Mouse (Mus musculus) layer of hippocampus, adult 2 months (tissue): ENCODE results near the gene Kdsr. TPM values are rescaled to one million over a fixed set of nuclear protein-coding genes. Genes with fewer than 3 reads are reported as not detected.

Experiments
- DNase-seq, 2 experiments: peaks; one replicate each; pipeline ENCODE4 v3.0.0; 2022; ENCODE audit warnings: low spot score in 2 of 2
- H3K27ac ChIP-seq: fragments of 200-600 bp; 2 replicates; pipeline ENCODE4 v1.8.1; 2022
- H3K4me3 ChIP-seq: fragments of 200-600 bp; 2 replicates; pipeline ENCODE4 v1.8.1; 2022; ENCODE audit warnings: mild to moderate bottlenecking
- CTCF ChIP-seq: fragments of 200-600 bp; conservative IDR thresholded peaks from 2 replicates; pipeline ENCODE4 v1.8.1; 2022; ENCODE audit warnings: antibody characterized with exemption, mild to moderate bottlenecking, moderate library complexity
- total RNA-seq, 2 experiments: library from RNA; stranded (reverse); gene quantifications; 2 replicates each; pipeline ENCODE4 v1.2.3; 2021

The Kdsr gene
- total RNA-seq, 2 experiments from 2014 or later = 28.1 to 28.9 TPM

GRCm38 (mm10) chr1:106702471-106703175 lies 56.9 kb downstream of the Kdsr start:
- no peak for TF ChIP-seq CTCF
- H3K27ac ChIP-seq = peak overlapping the region; percentile 28; the same call in 1 of the 2 replicates
- H3K4me3 ChIP-seq = no peak overlapping the region
- DNase-seq = no peak

- no peak for TF ChIP-seq CTCF
- no peak for DNase-seq
- Histone ChIP-seq H3K27ac (no peak overlapping the region), H3K4me3 (no peak overlapping the region)
Measured at GRCm38 (mm10) chr1:106700520-106701114, 58.9 kb downstream of the Kdsr start.

GRCm38 (mm10) chr1:106696472-106696871 lies 63.1 kb downstream of the Kdsr start:
- no peak for DNase-seq
- TF ChIP-seq CTCF = no peak

GRCm38 (mm10) chr1:106695649-106696048 lies 63.9 kb downstream of the Kdsr start:
- no peak for TF ChIP-seq CTCF
- Histone ChIP-seq H3K27ac (no peak overlapping the region), H3K4me3 (no peak overlapping the region)
- no peak for DNase-seq

More at GRCm38 (mm10) chr1:106696472-106696871, 63.1 kb downstream of the Kdsr start:
- Histone ChIP-seq H3K4me3 (no peak overlapping the region), H3K27ac (no peak overlapping the region)

GRCm38 (mm10) chr1:106694316-106694715 lies 65.2 kb downstream of the Kdsr start:
- TF ChIP-seq CTCF = no peak
- no peak for DNase-seq
- H3K27ac ChIP-seq = no peak overlapping the region
- H3K4me3 ChIP-seq = no peak overlapping the region

- DNase-seq = no peak
- no peak overlapping the region for H3K27ac ChIP-seq
- no peak overlapping the region for H3K4me3 ChIP-seq
- no peak for TF ChIP-seq CTCF
Measured at GRCm38 (mm10) chr1:106692599-106692998, 66.9 kb downstream of the Kdsr start.

- TF ChIP-seq CTCF = no peak
- DNase-seq = no peak
- H3K4me3 ChIP-seq = no peak overlapping the region
- H3K27ac ChIP-seq = no peak overlapping the region
Measured at GRCm38 (mm10) chr1:106690887-106691286, 68.6 kb downstream of the Kdsr start.

- no peak for TF ChIP-seq CTCF
- DNase-seq = no peak
- H3K4me3 ChIP-seq = no peak overlapping the region; the same call in 1 of the 2 replicates
- no peak overlapping the region for H3K27ac ChIP-seq
Measured at GRCm38 (mm10) chr1:106688161-106688516, 71.4 kb downstream of the Kdsr start.

- no peak for TF ChIP-seq CTCF
- no peak for DNase-seq
- H3K27ac ChIP-seq = no peak overlapping the region
- peak overlapping the region; percentile 22; the same call in 1 of the 2 replicates for H3K4me3 ChIP-seq
Measured at GRCm38 (mm10) chr1:106687435-106688160, 71.9 kb downstream of the Kdsr start.

- DNase-seq = no peak
- Histone ChIP-seq H3K4me3 (no peak overlapping the region), H3K27ac (no peak overlapping the region)
- TF ChIP-seq CTCF = no peak
Measured at GRCm38 (mm10) chr1:106685702-106686101, 73.8 kb downstream of the Kdsr start.

- no peak for DNase-seq
- no peak for TF ChIP-seq CTCF
- Histone ChIP-seq H3K4me3 (no peak overlapping the region), H3K27ac (no peak overlapping the region)
Measured at GRCm38 (mm10) chr1:106684546-106684945, 75.0 kb downstream of the Kdsr start.

GRCm38 (mm10) chr1:106682829-106683228 lies 76.7 kb downstream of the Kdsr start:
- H3K27ac ChIP-seq = no peak overlapping the region

GRCm38 (mm10) chr1:106679800-106680515 lies 79.6 kb downstream of the Kdsr start:
- no peak for DNase-seq
- Histone ChIP-seq H3K4me3 (no peak overlapping the region), H3K27ac (no peak overlapping the region)
- TF ChIP-seq CTCF = no peak

More at GRCm38 (mm10) chr1:106682829-106683228, 76.7 kb downstream of the Kdsr start:
- no peak for DNase-seq
- no peak overlapping the region for H3K4me3 ChIP-seq
- no peak for TF ChIP-seq CTCF
